Mouse (Mus musculus) small intestine, adult 2 months (tissue): ENCODE results near the gene Maf.

ENCODE experiments used
- CTCF ChIP-seq: fragments of 200-500 bp; IDR thresholded peaks from 2 replicates; pipeline ENCODE4 v1.5.1; 2012; ENCODE audit warnings: low read depth, mild to moderate bottlenecking, control low read depth, inconsistent platforms, low read length, moderate library complexity, mixed read lengths; ENCODE audit not compliant: insufficient replicate concordance, insufficient read length; ENCODE audit errors: extremely low read depth
- POLR2A ChIP-seq: fragments of 200-500 bp; IDR thresholded peaks from 2 replicates; pipeline ENCODE4 v1.6.1; 2012; ENCODE audit warnings: low read depth, mild to moderate bottlenecking, control low read depth, inconsistent platforms, low read length, moderate library complexity

DNA sequence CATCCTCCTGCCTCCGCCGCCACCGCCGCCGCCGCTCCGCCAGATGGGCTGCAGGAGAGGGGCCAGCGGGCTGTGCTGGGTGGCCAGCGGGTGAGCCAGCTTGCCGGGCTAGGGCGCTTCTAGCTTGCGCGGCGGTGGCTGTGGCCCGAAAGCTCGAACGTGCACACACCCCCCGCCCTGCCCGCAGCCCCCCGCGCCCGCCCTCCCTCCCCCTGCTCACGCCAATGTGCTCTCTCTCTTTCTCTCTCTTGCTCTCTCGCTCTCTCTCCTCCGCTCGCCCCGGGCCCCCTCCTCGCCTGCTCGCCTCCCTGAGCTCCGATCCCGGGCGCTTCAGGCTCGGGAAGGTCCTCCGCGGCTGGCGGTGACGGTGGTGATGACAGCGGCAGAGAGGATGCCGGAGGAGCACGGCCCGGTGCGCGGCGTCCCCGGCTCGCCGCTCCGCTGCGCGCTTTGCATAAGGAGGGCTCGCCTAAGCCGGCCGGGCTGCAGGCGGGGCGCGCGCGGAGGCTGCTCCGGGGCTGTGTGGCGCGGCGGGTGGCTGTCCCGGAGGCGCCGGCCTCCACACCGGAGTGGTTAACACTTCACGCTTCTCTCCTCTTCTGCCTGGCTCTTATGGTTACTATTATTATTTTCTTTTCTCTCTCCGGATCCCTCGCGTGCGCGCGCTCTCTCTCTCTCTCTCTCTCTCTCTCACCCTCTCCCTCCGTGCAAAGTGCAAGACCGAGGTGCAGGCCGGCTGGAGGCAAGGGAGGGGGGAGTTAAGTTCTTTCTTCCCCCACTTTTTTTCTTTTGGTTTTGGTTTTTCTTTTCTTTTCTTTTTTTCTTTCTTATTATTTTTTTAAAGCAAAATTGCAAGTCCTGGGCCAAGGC, 498 bp downstream of the Maf start:
- TF ChIP-seq CTCF (peak; percentile 8; the same call in 1 of the 2 replicates), POLR2A (no peak; the same call in 1 of the 2 replicates)
